Comparison of ENCODE assay signal across 13 mouse cellular contexts in genomic region chr1:50940131-50941039, GRCm38 (mm10). TPM values are rescaled to one million over a fixed set of nuclear protein-coding genes. Genes with fewer than 3 reads are reported as not detected.
A peak's percentile ranks its signal among the peaks of the same experiment; 100 is the strongest.
DNase-seq lines count a peak whose midpoint lies in the region; TF ChIP-seq lines count a peak whose summit lies in the region.
"Had no signal": no experiment of that assay in that cellular context is flagged by ENCODE, and none has a peak within 500 bp of the region (broad histone marks: within the 10 kb centered on the region; RNA-seq: fewer than 3 reads in every experiment).

No protein-coding gene starts in this region.

- peak; percentile 6 for DNase-seq in lung, postnatal 10 days
- DNase-seq in lung, postnatal 25 days (ENCODE audit: low spot score): no peak
- DNase-seq in Muller cell, postnatal 12 days (ENCODE audit: inconsistent ontology term): peak; percentile 97
- DNase-seq in brain, embryonic 14.5 days (ENCODE audit: low read depth): peak; percentile 51
- DNase-seq in gastrocnemius, postnatal 25 days: peak; percentile 23
- no peak for DNase-seq in adrenal gland, adult 18-20 months (ENCODE audit: low spot score in 2 of 2)
- DNase-seq in cerebellum, adult 11 months: no peak
- DNase-seq: cerebellum, adult 8-10 months; embryo, embryonic 11 days; kidney, postnatal 36 days had no signal

- no peak for TF ChIP-seq POLR2A in brain, embryonic 14.5 days (IDR thresholded peaks at IDR 0.05; ENCODE audit: borderline replicate concordance, extremely low read depth, insufficient read depth, insufficient read length, poor library complexity, severe bottlenecking)

- TF ChIP-seq CTCF in brain, embryonic 14.5 days (IDR thresholded peaks at IDR 0.05; ENCODE audit: borderline replicate concordance, extremely low read depth, insufficient read depth, insufficient read length): no peak

RNA-seq across cellular contexts. Expression of gene Tmeff2, which starts 39.9 kb away (rescaled TPM):
- 28.5 and 35.3 TPM in 2 replicates for polyA plus RNA-seq in brain, embryonic 14.5 days (2012; rRNA removed)
- 1 to 10 TPM; 1.7 to 2.9 TPM for total RNA-seq in gastrocnemius, postnatal 25 days (2021)
- 1 to 10 TPM; 7.0 to 9.9 TPM for total RNA-seq in adrenal gland, adult 18-20 months (2021)
- total RNA-seq: hematopoietic stem cell, adult 5-6 weeks; neutrophil, adult 5-6 weeks had no signal
- polyA plus RNA-seq: macrophage had no signal

Comparison
In these comparisons a context has a peak if more than half of its experiments do, and no peak if none do; other contexts are left out.
1. DNase-seq: peak in lung, postnatal 10 days (single experiment), Muller cell, postnatal 12 days (single experiment), brain, embryonic 14.5 days (single experiment) and gastrocnemius, postnatal 25 days (single experiment); none in lung, postnatal 25 days (single experiment), adrenal gland, adult 18-20 months (0 of 2) and cerebellum, adult 11 months (single experiment).